Mouse (Mus musculus) ovary, postnatal 36 days (tissue): ENCODE results near the gene Lama5.
A peak's percentile ranks its signal among the peaks of the same experiment; 100 is the strongest.

ENCODE experiments used
- DNase-seq: peaks from one replicate; pipeline ENCODE4 v3.0.0; 2022; ENCODE audit warnings: low spot score, mixed read lengths

The Lama5 gene

GRCm38 (mm10) chr2:180224647-180225043, 1.0 kb downstream of the Lama5 start:
- DNase-seq: no peak

- DNase-seq: no peak
Observed at GRCm38 (mm10) chr2:180222250-180222649, 3.4 kb downstream of the Lama5 start.

- DNase-seq: no peak
Observed at GRCm38 (mm10) chr2:180221051-180221450, 4.6 kb downstream of the Lama5 start.

GRCm38 (mm10) chr2:180220165-180220564, 5.5 kb downstream of the Lama5 start:
- DNase-seq: peak; percentile 6

GRCm38 (mm10) chr2:180219145-180219943, 6.3 kb downstream of the Lama5 start:
- no peak for DNase-seq

GRCm38 (mm10) chr2:180218677-180219076, 7.0 kb downstream of the Lama5 start:
- peak; percentile 6 for DNase-seq

GRCm38 (mm10) chr2:180218241-180218640, 7.4 kb downstream of the Lama5 start:
- no peak for DNase-seq

- peak; percentile 62 for DNase-seq
Observed at GRCm38 (mm10) chr2:180217587-180217986, 8.1 kb downstream of the Lama5 start.

- DNase-seq: no peak
Observed at GRCm38 (mm10) chr2:180216921-180217320, 8.7 kb downstream of the Lama5 start.

GRCm38 (mm10) chr2:180215951-180216350, 9.7 kb downstream of the Lama5 start:
- no peak for DNase-seq

- DNase-seq: no peak
Observed at GRCm38 (mm10) chr2:180215011-180215461, 10.6 kb downstream of the Lama5 start.

- DNase-seq: no peak
Observed at GRCm38 (mm10) chr2:180214352-180214978, 11.2 kb downstream of the Lama5 start.

GRCm38 (mm10) chr2:180212255-180212654, 13.4 kb downstream of the Lama5 start:
- DNase-seq: no peak

- no peak for DNase-seq
Observed at GRCm38 (mm10) chr2:180208976-180209375, 16.7 kb downstream of the Lama5 start.

GRCm38 (mm10) chr2:180207840-180208239, 17.8 kb downstream of the Lama5 start:
- peak; percentile 51 for DNase-seq

- no peak for DNase-seq
Observed at GRCm38 (mm10) chr2:180205956-180206280, 19.7 kb downstream of the Lama5 start.

GRCm38 (mm10) chr2:180205083-180205955, 20.3 kb downstream of the Lama5 start:
- DNase-seq: no peak

GRCm38 (mm10) chr2:180204501-180204900, 21.2 kb downstream of the Lama5 start:
- no peak for DNase-seq

- no peak for DNase-seq
Observed at GRCm38 (mm10) chr2:180202805-180203204, 22.9 kb downstream of the Lama5 start.

- DNase-seq: no peak
Observed at GRCm38 (mm10) chr2:180202263-180202662, 23.4 kb downstream of the Lama5 start.

- DNase-seq: no peak
Observed at GRCm38 (mm10) chr2:180201303-180201702, 24.4 kb downstream of the Lama5 start.

GRCm38 (mm10) chr2:180200681-180201080, 25.0 kb downstream of the Lama5 start:
- DNase-seq: no peak

GRCm38 (mm10) chr2:180198782-180199181, 26.9 kb downstream of the Lama5 start:
- no peak for DNase-seq
